Mouse (Mus musculus): ENCODE measurements around the gene Zyx.

Zyx gene

DNA sequence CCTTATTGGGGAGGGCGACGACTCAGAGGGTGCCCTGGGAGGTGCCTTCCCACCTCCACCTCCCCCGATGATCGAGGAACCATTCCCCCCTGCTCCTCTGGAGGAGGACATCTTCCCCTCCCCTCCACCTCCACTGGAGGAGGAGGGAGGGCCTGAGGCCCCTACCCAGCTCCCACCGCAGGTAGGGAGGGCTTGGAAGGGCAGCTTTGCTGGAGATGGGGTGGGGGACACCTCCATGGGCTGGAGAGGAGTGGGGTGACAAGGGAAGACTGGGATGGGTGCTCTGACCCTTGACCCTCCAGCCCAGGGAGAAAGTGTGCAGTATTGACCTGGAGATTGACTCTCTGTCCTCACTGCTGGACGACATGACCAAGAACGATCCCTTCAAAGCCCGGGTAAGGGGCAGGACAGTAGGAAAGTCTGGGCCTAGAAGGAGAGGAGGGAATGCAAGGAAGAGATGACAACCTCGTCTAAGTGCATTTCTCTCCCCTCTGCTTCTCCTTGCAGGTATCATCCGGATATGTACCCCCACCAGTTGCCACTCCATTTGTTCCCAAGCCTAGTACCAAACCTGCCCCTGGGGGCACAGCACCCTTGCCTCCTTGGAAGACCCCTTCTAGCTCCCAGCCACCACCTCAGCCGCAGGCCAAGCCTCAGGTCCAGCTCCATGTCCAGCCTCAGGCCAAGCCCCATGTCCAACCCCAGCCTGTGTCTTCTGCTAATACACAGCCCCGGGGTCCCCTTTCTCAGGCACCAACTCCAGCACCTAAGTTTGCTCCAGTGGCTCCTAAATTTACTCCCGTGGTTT, 1.7 kb downstream of the Zyx start:
- no peak for DNase-seq (ENCODE audit: low spot score in 2 of 2)

DNA sequence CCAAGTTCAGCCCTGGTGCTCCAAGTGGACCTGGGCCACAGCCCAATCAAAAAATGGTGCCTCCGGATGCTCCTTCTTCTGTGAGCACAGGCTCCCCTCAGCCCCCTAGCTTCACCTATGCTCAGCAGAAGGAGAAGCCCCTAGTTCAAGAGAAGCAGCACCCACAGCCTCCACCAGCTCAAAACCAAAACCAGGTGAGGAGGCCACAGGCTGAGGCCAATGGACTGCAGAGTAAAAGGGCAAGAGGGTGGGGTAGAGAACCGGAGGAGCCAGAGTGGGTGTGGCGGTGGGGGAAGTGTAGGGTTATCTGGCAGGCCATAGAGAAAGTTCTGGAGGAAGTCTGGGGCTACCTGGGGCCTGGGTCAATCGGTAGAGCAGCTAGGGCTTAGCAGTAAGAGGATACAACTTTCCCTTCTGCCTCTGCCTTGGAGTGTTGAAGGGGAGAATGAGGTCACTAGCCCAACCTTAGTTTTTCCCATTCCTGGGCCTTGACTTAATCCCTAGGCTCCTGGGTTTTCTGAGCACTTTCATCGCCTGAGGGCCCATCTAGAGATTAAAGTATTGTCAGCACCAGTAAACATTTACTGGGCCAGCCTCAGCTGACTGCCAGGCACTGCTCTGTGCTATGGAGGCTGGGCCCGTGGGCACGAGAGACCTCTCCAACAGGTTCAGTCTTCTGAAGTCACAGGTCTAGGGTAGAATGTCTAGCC, 2.5 kb downstream of the Zyx start:
- DNase-seq (ENCODE audit: low spot score in 2 of 2): no peak

DNA sequence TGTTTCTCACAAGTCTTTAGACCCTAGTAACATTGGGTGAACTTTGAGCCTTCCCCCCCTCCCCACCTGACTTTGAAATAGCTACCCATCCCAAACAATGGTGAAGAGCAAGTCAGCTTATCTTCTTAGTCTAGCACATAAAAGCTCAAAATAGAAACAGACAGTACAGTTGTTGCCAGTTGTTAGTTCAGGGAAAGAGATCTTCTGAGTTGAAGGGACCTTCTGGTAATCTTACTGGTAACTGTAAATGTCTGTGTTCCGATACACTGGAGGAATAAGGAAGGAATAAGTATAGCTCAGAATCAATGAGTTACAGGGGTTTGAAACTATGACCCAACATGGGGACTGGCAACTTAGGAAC, 3.0 kb downstream of the Zyx start:
- no peak for DNase-seq (ENCODE audit: low spot score in 2 of 2)

DNA sequence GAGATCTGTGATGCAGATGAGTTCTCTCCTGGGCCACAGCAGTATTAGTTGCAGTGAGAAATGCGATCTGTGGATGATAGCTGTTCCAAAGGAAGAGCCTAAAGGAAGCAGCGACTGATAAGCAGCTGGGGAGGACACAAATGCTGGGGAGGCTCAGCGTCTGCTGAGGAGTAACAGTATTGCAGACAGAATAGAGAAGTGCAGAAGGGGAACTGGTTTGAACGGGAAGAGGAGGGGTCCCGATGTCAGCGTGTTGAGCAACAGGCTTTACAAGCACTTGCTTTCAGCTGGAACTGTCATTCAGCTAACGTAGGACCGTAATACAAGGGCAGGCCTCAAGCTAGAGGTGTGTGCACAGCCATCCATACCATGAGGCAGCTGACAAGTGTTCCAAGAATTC, 3.8 kb downstream of the Zyx start:
- DNase-seq (ENCODE audit: low spot score in 2 of 2): no peak

DNA sequence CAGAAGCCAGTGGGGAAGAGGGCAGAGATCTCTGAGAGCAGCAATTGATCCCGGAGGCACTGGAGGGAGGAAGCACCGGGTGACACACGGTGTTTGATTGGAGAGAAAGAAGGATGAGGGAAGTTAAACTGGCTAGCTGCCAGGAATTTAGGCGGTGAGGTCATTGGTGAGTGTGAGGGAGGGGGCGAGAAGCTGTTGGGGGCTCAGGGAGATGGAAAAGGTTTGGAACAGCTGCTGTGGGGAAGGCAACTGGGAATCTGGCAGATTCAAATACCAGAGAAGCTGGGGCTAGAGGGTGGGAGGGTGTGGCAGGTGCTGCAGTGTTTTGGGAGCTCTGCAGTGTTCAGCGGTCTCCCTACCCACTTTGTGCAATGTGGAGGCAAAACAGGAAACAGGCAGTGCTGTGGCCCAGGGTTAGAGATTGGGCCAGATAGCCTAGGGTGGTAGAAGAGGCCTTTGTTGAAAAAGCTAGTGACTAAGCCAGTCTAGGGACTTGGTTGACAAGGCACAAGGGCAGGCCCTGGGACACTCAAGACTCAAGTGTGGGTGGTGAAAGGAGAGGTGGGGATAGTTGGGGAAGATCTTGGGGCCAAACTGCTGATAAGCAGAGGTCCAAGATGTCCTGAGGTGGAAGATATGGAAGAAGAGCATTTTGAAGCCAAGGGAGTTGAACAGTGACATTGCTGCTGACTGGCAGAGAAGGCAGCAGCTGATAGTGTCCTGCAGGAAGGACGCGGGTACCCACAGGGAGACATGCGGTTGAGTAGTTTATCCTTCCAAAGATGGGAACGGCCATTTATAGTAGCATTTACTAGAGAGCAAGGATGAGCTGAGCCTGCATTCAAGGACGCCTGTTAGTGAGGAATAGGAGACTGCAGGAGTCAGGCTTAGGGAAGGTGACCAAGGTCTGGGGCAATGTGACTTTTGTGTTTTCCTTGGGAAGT, 4.9 kb downstream of the Zyx start:
- peak in 1 of 2 experiments; percentile 53 for DNase-seq (ENCODE audit: low spot score in 2 of 2)

DNA sequence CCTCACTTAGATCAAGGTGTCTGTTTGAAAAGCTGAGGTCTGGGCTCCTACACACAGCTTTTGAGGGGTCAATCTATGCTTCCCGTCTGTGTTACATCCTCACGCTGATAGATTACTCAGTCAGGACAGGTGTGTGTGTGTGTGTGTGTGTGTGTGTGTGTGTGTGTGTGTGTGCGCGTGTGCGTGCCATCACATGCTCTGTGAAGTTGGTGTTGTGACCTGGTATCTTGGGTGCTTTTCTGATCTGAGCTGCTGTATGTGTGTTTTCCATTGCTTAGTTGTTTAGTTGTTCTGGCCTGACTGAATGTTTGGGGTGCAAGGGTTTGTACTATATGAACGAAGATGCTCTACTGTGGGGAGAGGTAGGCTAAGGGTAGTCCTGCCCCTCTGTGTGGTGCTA, 5.9 kb downstream of the Zyx start:
- DNase-seq (ENCODE audit: low spot score in 2 of 2): no peak

DNA sequence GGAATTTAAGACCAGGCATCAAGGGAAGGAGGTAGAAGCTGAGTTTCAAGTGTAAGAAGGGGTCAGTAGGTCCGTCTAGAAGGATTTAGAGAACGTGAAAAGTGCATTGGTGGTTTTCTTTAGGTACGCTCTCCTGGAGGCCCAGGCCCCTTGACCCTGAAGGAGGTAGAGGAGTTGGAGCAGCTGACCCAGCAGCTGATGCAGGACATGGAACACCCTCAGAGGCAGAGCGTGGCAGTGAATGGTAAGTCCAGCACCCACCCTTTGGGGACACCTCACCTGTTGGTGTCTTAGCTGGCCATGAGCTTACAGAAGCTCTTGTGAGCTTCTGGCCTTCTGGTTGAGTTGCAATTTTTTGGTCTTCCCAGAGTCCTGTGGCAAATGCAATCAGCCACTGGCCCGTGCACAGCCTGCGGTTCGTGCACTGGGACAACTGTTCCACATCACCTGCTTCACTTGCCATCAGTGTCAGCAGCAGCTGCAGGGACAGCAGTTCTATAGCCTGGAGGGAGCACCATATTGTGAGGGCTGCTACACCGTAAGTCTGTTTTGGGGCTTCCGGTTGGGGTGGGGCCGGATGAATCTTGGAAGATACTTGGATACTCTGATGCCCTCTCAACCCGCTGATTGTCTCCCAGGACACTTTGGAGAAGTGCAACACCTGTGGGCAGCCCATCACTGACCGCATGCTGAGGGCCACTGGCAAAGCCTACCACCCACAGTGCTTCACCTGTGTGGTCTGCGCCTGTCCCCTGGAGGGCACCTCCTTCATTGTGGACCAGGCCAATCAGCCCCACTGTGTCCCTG, 6.6 kb downstream of the Zyx start:
- no peak for DNase-seq (ENCODE audit: low spot score in 2 of 2)

DNA sequence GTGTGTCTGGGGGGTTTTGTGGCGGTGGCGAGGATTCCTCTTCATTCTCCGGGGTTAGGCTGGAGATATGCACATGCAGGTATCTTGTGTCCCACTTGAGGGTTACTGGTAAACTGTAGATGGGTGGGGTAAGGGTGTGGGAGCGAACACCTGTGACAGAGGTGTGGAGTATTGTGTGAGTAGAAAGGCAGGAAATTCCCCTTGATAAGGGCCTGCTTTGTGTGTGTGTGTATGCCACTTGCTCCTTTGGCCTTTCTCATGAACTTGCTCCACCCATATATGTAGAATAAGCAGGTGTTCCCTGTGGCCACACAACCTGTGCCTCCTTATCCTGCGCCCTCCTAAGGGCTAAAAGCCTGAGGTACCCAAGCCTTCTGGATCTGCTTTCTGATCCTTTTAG, 7.5 kb downstream of the Zyx start:
- no peak for DNase-seq (ENCODE audit: low spot score in 2 of 2)

DNA sequence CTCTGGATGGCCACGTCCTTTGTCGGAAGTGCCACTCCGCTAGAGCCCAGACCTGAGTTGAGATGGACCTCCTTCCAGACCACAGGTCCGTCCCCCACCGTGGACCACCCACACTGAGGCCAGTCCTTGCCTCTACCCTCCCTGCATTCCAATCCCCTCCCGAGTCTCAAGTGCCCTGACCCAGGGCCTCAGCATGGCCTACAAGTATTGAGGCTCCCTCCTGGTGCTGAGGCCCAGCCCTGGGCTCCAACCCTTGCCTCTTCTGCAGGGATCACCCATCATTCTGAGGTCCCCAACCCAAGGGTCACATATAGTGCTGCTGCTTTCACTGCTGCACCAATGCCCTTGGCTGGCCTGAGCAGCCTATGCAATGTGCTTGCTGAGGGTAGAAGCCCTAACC, 8.5 kb downstream of the Zyx start:
- no peak for DNase-seq (ENCODE audit: low spot score in 2 of 2)

DNA sequence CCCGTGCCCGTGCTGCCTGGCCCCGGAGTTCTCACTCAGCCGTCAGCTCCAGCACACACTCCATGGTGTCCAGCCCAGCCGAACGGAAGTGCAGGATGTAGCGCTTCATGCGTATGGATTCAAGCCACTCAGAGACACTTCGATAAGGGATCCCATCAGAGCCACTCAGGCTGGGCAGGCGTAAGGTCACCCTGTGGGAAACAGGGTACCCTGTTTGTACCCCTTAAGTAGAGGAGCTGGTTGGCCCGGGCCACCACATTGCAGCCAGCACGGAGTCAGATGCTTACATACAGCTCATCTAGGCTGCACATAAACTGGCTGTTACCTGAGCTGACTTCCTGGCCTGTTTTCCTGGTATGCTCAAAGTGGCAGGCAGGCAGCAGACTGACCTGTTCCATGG, 9.5 kb downstream of the Zyx start:
- no peak for DNase-seq (ENCODE audit: low spot score in 2 of 2)

DNA sequence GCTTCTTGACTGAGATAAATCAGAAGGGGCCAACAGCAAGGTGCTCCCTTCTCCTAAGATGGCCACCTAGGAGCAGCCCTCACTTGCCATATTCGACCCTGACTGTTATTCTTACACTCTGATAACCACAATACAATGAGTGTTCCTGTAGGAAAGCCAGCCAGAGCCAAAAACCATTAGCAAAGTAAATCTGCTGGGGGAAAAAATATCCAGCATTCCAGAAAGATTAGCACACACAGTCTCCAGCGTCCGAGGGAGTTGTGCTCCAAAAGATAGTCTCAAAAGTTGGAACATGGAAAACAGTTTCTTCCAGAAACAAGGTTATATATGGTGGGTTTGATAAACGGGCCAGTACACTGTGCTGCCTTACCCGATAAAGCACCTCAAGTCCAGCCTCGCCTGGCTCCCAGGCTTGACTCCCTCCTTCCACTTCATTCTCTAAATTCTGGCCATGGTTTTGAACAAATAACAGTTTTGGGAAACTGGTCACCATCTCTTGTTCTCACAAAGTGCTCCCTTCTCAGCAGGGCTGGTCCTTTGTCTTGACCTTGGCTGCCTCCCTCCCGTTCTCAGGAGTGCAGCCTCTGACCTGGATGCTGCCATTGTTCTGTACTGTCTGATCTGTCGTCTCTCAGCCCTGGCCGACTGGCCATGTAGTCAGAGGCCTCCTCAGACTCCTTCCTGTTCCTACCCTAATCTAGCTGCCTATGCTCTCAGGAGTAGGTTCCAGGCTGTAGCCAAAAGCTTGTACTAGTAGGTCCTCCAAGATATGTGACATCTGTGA, 10.1 kb downstream of the Zyx start:
- DNase-seq (ENCODE audit: low spot score in 2 of 2): no peak

DNA sequence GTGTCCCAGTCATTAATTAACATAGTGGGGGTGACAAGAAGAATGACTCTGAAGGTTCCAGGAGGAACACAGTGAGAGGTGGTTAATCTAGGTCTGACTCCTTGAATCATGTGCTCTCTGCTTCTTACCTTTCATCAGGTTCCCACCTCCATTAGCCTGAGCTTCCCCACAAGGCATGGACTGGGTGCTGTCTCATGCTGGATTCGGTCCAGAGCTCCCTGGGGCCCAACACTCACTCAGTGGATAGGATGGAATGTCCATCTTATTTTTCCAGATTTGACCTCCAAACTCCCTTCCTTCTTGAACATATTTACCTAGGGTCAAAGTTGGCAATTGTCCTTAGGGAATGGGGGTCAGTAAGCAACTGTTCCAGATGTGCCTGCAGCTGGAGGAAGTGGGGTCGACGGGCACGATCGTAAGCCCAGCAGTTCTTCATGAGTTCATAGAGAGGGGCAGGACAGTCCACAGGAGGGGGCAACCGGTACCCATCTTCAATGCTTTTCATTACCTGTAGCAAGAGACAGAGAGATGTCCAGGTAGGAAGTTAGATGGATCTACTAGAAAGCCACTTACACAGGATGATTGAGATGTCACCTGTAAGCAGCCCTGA, 10.9 kb downstream of the Zyx start:
- no peak for DNase-seq (ENCODE audit: low spot score in 2 of 2)

DNA sequence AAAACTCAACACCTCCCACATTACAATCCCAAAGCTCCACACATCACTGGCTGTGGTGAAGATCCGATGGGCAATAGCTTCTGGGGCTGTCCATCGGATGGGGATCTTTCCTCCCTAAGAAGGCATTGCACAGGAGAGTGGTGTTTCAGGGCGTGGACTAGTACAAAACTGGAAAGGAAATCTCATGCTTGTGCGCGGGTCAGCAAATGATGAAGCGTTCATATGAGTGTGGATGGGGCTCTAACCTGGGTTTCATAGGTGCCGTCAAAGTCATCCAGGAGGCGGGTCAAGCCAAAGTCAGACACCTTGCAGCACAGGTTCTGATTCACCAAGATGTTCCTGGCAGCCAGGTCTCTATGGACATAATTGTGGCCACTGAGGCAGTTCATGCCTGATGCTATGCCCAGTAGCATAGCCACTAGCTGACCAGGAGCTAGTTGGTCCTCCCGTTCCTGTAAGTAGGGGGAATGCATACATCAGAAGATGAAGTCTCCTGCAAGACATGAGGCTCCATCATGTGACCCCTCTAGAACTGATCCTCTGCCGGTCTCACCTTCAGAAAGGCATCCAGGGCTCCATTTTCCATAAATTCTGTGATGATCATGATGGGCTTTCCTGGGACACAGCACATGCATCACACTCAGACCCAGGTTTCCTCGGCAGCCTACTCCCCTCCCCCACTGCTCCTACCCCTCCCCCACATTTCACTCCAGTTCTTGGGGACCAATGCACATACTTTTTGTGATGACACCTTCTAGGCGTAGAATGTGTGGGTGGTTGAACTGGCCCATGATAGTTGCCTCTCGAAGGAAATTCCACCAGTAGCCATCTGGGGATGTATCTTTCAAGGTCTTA, 11.8 kb downstream of the Zyx start:
- no peak for DNase-seq (ENCODE audit: low spot score in 2 of 2)

DNA sequence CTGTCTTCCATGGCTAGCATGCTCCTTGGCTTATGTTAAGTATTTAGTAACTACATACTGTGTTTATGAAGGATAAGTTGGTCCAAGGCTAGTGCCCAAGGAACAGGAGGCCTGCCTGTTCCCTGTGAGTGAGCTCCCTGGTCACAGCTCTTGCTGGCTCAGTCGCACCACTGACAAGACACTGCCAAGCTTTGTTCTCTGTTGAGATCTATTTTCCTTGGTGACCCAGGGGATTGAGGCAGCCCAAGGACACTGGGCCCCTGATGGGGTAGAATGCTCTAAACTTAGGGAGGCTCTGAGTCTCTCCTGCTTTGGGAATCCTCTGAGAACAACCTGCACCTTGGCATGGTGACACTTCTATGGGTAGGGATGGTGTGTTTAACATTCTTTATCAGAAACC, 12.6 kb downstream of the Zyx start:
- no peak for DNase-seq (ENCODE audit: low spot score in 2 of 2)

DNA sequence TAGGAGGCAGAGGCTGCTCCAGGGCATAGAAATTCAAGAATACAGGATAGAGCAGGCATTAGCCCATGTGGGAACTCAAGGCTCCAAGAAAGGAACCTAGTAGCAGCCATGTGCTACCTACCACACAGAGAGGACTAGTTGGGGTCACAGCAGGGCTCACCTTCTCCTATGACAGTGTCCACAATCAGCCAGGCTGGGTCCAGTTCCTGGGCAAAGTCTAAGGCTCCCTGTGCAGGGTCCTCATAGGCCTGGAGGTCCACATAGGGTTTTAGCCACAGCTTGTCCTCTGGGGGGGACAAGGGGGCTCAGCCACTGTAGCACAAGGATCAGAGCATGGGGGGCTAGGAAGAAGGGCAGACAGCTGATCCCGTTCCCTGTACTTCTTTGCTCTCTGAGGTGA, 13.1 kb downstream of the Zyx start:
- no peak for DNase-seq (ENCODE audit: low spot score in 2 of 2)

DNA sequence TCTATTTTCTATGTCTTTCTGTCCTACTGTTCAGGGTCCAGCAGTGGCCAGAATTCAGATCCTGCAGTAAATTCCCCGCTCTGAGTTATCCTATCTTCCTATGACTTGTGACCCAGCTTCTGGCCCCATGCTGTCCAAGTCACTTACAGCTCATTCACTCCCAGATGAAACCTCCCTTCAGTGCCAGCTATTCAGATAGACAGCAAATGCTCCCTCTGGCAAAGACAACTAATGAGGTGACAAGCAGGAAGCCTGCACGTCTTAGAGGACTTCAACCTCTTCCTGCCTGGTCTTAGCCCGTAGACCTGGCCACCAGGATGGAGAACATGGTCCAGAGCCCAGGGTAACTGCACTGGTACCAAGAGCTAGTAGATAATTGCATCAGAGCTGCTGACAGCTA, 13.5 kb downstream of the Zyx start:
- DNase-seq (ENCODE audit: low spot score in 2 of 2): no peak

DNA sequence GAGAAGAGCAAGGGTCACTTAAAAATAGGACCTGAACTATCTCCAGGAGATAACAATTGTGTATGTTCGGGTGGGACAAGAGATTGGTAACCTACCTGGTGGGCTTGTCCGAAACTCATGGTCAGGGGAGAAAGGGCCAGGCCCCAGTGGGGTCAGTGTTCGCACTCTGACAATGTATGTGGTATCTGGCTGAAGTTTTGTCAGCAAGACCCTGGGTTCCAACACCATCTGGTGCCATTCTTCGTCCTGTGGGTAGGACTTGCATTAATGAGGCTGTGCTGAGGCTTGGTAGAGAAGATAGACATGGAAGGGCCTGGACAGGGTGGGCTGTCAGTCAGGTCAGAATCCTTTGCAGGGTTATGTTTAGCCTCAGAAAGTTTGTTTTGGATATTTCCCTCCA, 14.6 kb downstream of the Zyx start:
- DNase-seq (ENCODE audit: low spot score in 2 of 2): no peak

DNA sequence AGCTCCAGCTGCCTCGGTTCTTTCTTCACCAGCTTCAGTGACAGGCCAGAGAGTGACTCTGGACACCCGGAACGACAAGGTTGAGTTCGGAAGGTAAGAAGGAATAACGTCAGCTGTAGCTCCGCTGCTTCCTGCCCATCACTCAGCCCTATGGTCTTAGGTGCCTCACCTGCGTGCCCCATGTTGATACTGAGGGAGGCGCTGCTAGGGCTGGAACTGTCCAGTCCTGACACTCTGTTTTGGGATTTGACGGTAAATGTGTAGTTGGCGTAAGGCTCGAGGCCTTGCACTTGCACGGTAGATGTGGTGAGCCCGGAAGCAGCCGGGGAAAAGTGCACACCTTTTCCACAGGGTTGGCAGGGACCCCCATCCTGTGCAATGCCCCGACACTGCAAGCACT, 15.2 kb downstream of the Zyx start:
- no peak for DNase-seq (ENCODE audit: low spot score in 2 of 2)

DNA sequence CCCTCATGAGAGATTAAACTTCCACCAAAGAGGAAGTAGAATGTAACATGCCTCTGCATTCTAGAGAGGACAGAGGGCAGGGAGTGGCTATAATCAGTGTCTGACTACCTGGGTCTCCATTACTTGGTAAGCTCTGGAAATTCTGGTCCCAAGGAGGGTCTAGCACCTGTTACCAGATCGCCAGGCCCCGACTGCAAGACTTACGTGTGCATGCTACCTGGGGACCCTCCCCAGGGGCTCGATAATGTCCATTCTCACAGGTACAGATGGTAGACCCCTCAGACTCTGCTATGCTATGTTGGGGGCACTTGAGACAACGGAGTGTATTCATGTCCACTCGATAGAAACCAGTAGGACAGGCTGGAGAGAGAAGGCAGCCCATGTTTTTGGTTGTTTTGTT, 15.8 kb downstream of the Zyx start:
- DNase-seq (ENCODE audit: low spot score in 2 of 2): no peak

DNA sequence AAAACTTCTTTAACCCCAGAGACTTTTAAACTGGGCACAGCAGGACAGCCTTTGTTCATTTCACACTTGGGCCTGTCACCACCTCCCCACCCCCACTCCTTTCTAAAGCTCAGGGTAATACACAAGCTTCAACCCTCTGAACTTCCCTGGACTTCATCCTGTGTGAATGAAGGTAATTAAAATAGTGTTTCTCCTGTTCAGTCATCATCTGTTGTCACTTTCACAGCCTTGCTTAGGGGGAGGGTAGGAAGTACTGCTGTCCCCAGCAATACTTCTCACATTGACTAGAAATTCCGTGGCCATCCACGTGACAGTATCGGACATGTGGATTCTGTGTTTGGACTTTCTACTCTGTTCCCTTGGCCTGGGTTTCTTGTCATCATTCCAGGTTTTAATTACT, 20.4 kb downstream of the Zyx start:
- no peak for DNase-seq (ENCODE audit: low spot score in 2 of 2)
